Mouse (Mus musculus) kidney, adult 2 months (tissue): ENCODE results near the gene Mst1. TPM values are rescaled to one million over a fixed set of nuclear protein-coding genes. Genes with fewer than 3 reads are reported as not detected.

Source experiments
- DNase-seq: peaks from one replicate; pipeline ENCODE4 v3.0.0; 2021
- H3K27ac ChIP-seq: fragments of 200-500 bp; 2 replicates; pipeline ENCODE4 v1.5.1; 2012; ENCODE audit warnings: low read depth, low read length, control low read depth, inconsistent platforms; ENCODE audit not compliant: insufficient read depth
- H3K27me3 ChIP-seq: fragments of 200-500 bp; replicated peaks from 2 replicates; pipeline ENCODE4 v1.6.1; 2012; ENCODE audit warnings: mild to moderate bottlenecking, moderate library complexity, low read length, inconsistent platforms; ENCODE audit not compliant: control insufficient read depth, insufficient read depth
- H3K36me3 ChIP-seq: fragments of 200-500 bp; 2 replicates; pipeline ENCODE4 v1.6.1; 2012; ENCODE audit warnings: mild to moderate bottlenecking, moderate library complexity, low read length, inconsistent platforms; ENCODE audit not compliant: control insufficient read depth, insufficient read depth
- H3K4me1 ChIP-seq: fragments of 200-500 bp; 2 replicates; pipeline ENCODE4 v1.6.1; 2011; ENCODE audit warnings: low read length; ENCODE audit not compliant: control insufficient read depth, insufficient read depth
- H3K4me3 ChIP-seq: fragments of 200-500 bp; 2 replicates; pipeline ENCODE4 v1.5.1; 2011; ENCODE audit warnings: mild to moderate bottlenecking, low read depth, low read length, control low read depth; ENCODE audit not compliant: insufficient read depth
- CTCF ChIP-seq: fragments of 200-500 bp; conservative IDR thresholded peaks from 2 replicates; pipeline ENCODE4 v1.5.1; 2011; ENCODE audit warnings: low read depth, mild to moderate bottlenecking, control low read depth, low read length, moderate library complexity, mixed read lengths; ENCODE audit not compliant: insufficient read depth, insufficient read length
- POLR2A ChIP-seq: fragments of 200-500 bp; IDR thresholded peaks from one replicate; pipeline ENCODE4 v1.6.1; 2011; ENCODE audit warnings: low read depth, low read length, control low read depth
- WGBS: fragments of 180-500 bp; shearing (Covaris S2); methylation state at CpG from one replicate; pipeline ENCODE4 v1.1.7; 2018; 5-methylcytosine and 5-hydroxymethylcytosine counted together
- polyA plus RNA-seq: library from polyadenylated mRNA; depleted of rRNA; stranded (reverse); fragments of >200 nt; gene quantifications from 2 replicates; pipeline ENCODE4 v1.2.3, GENCODE M21; 2012; rRNA removed

Gene Mst1
- polyA plus RNA-seq, result 0.31 and 0.39 TPM in 2 replicates

- no peaks in the 10 kb centered on the region for H3K27me3 ChIP-seq
- DNase-seq, result no peak
- 89% methylated on average over 5 of the region's 5 CpGs for WGBS
- peaks cover 24% of the 10 kb centered on the region for H3K4me1 ChIP-seq
- H3K36me3 ChIP-seq, result no peaks in the 10 kb centered on the region; the same call in 1 of the 2 replicates
- TF ChIP-seq POLR2A, result no peak
- no peak for TF ChIP-seq CTCF
- H3K4me3 ChIP-seq, result peak within 1 kb of the TSS; percentile 86
- H3K27ac ChIP-seq, result peak within 1 kb of the TSS; percentile 57; the same call in 1 of the 2 replicates
These were observed at the start of gene Mst1 for GRCm38 (mm10) chr9:108080168-108080567. Gene Mst1 (plus strand): TSS chr9:108080436.

DNA sequence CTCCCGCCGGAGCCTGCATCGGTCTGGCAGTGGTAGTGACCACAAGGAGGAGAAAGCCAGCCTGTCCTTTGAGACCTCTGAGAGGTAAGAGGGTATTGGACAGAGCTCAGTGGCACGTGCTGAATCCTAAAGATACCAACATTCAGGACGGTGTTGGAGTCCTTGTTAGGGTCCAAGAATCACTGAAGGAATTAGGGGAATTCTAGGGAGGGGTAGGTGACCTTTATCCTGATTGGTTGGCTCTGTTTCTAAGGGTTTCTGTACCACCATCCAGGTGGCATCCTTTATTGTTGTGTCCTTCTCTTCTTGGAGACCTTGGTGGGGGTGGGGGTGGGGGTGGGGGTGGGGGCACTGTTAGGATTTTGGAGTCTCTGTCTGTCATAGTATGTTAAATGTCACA, 48.1 kb upstream of the Mst1 start:
- H3K4me3 ChIP-seq, result no peak overlapping the region
- H3K36me3 ChIP-seq, result no peaks in the 10 kb centered on the region
- 85% methylated on average over 5 of the region's 5 CpGs for WGBS
- TF ChIP-seq CTCF (no peak), POLR2A (no peak)
- no peak overlapping the region for H3K27ac ChIP-seq
- DNase-seq, result no peak
- H3K4me1 ChIP-seq, result no peaks in the 10 kb centered on the region
- H3K27me3 ChIP-seq, result no peaks in the 10 kb centered on the region

GRCm38 (mm10) chr9:108035331-108036156, 44.7 kb upstream of the Mst1 start:
- H3K27ac ChIP-seq, result no peak overlapping the region
- no peak for DNase-seq
- H3K4me3 ChIP-seq, result no peak overlapping the region
- no peaks in the 10 kb centered on the region for H3K4me1 ChIP-seq
- no peak for TF ChIP-seq POLR2A
- TF ChIP-seq CTCF, result no peak; the same call in 1 of the 2 replicates
- WGBS, result 88% methylated on average over 2 of the region's 2 CpGs
- no peaks in the 10 kb centered on the region for H3K27me3 ChIP-seq
- no peaks in the 10 kb centered on the region; the same call in 1 of the 2 replicates for H3K36me3 ChIP-seq

GRCm38 (mm10) chr9:108044751-108045492, 35.3 kb upstream of the Mst1 start:
- H3K27me3 ChIP-seq, result no peaks in the 10 kb centered on the region
- WGBS, result 96% methylated on average over 8 of the region's 8 CpGs
- TF ChIP-seq POLR2A, result no peak
- peak; percentile 27; the same call in 1 of the 2 replicates for TF ChIP-seq CTCF
- no peak overlapping the region for H3K27ac ChIP-seq
- H3K36me3 ChIP-seq, result no peaks in the 10 kb centered on the region; the same call in 1 of the 2 replicates
- DNase-seq, result no peak
- peaks cover 4% of the 10 kb centered on the region; the same call in 1 of the 2 replicates for H3K4me1 ChIP-seq
- H3K4me3 ChIP-seq, result no peak overlapping the region

GRCm38 (mm10) chr9:108046582-108046981, 33.7 kb upstream of the Mst1 start:
- TF ChIP-seq CTCF (no peak), POLR2A (no peak)
- peaks cover 4% of the 10 kb centered on the region; the same call in 1 of the 2 replicates for H3K4me1 ChIP-seq
- 88% methylated on average over 4 of the region's 4 CpGs for WGBS
- no peaks in the 10 kb centered on the region for H3K27me3 ChIP-seq
- H3K4me3 ChIP-seq, result no peak overlapping the region
- no peaks in the 10 kb centered on the region for H3K36me3 ChIP-seq
- no peak for DNase-seq
- H3K27ac ChIP-seq, result no peak overlapping the region

- Histone ChIP-seq H3K36me3 (no peaks in the 10 kb centered on the region), H3K27ac (0 out of 2 replicates have a peak overlapping the region, but pooled peaks have one; percentile 24), H3K27me3 (no peaks in the 10 kb centered on the region), H3K4me1 (peaks cover 4% of the 10 kb centered on the region; the same call in 1 of the 2 replicates), H3K4me3 (no peak overlapping the region; the same call in 1 of the 2 replicates)
- TF ChIP-seq CTCF (no peak), POLR2A (no peak)
- WGBS, result 47% methylated on average over 17 of the region's 17 CpGs
- DNase-seq, result no peak
These were observed 32.4 kb upstream of the Mst1 start for GRCm38 (mm10) chr9:108047601-108048565.
